Mouse (Mus musculus) heart, adult 8-10 months (tissue): ENCODE measurements around the gene Pglyrp1. TPM values are rescaled to one million over a fixed set of nuclear protein-coding genes. Genes with fewer than 3 reads are reported as not detected.
A peak's percentile ranks its signal among the peaks of the same experiment; 100 is the strongest.
"Not testable (repeated sequence)": the region's sequence is repeated elsewhere in the genome, so short reads cannot be mapped to it uniquely, and the experiment has no call there.

Experiments
- DNase-seq: peaks from one replicate; pipeline ENCODE4 v3.0.0; 2022; ENCODE audit warnings: low spot score
- total RNA-seq, 4 experiments: library from RNA; stranded (reverse); gene quantifications; 2 replicates each; pipeline ENCODE4 v1.2.4; 2022

Pglyrp1 gene
- 1 to 10 TPM; 1.1 to 6.7 (median 1.6) TPM for total RNA-seq

GRCm38 (mm10) chr7:18871031-18871430 lies at the start of gene Pglyrp1:
Pglyrp1 (plus strand) TSS chr7:18871331.
- DNase-seq = not testable (repeated sequence)

GRCm38 (mm10) chr7:18821507-18821906 lies 49.6 kb upstream of the Pglyrp1 start, which contains the start of gene Psg17:
Psg17 (minus strand) TSS chr7:18821607.
- no peak for DNase-seq

GRCm38 (mm10) chr7:18827792-18828546 lies 43.2 kb upstream of the Pglyrp1 start:
- DNase-seq = no peak

GRCm38 (mm10) chr7:18828592-18828991 lies 42.5 kb upstream of the Pglyrp1 start:
- peak; percentile 16 for DNase-seq

- DNase-seq = no peak
These were observed 41.6 kb upstream of the Pglyrp1 start for GRCm38 (mm10) chr7:18829545-18829944.

GRCm38 (mm10) chr7:18832298-18832697 lies 38.8 kb upstream of the Pglyrp1 start:
- DNase-seq = no peak

GRCm38 (mm10) chr7:18839865-18840264 lies 31.3 kb upstream of the Pglyrp1 start, which contains the start of gene Mill2:
Mill2 (plus strand) TSS chr7:18839966.
- DNase-seq = peak; percentile 66

GRCm38 (mm10) chr7:18840386-18841173 lies 30.6 kb upstream of the Pglyrp1 start:
- peak; percentile 85 for DNase-seq

- no peak for DNase-seq
These were observed 30.0 kb upstream of the Pglyrp1 start for GRCm38 (mm10) chr7:18841174-18841567.

- DNase-seq = peak; percentile 20
These were observed 26.3 kb upstream of the Pglyrp1 start for GRCm38 (mm10) chr7:18844811-18845210.

- no peak for DNase-seq
These were observed 22.7 kb upstream of the Pglyrp1 start for GRCm38 (mm10) chr7:18848395-18848794.

- peak; percentile 75 for DNase-seq
These were observed 12.7 kb upstream of the Pglyrp1 start for GRCm38 (mm10) chr7:18858310-18858916.

- DNase-seq = no peak
These were observed 8.3 kb upstream of the Pglyrp1 start for GRCm38 (mm10) chr7:18862801-18863200.

GRCm38 (mm10) chr7:18868491-18868890 lies 2.6 kb upstream of the Pglyrp1 start:
- no peak for DNase-seq

GRCm38 (mm10) chr7:18872014-18872802 lies 1.1 kb downstream of the Pglyrp1 start:
- DNase-seq = no peak

- DNase-seq = no peak
These were observed 1.7 kb downstream of the Pglyrp1 start for GRCm38 (mm10) chr7:18872816-18873215.

GRCm38 (mm10) chr7:18873253-18873652 lies 2.1 kb downstream of the Pglyrp1 start:
- DNase-seq = peak; percentile 72

- no peak for DNase-seq
These were observed 4.2 kb downstream of the Pglyrp1 start for GRCm38 (mm10) chr7:18875372-18875771.

- no peak for DNase-seq
These were observed 7.6 kb downstream of the Pglyrp1 start for GRCm38 (mm10) chr7:18878691-18879090.

GRCm38 (mm10) chr7:18883991-18884744 lies 13.0 kb downstream of the Pglyrp1 start:
- DNase-seq = no peak
